Mouse (Mus musculus) adrenal gland, postnatal 25 days (tissue): ENCODE results near the gene Tpbg. TPM values are rescaled to one million over a fixed set of nuclear protein-coding genes. Genes with fewer than 3 reads are reported as not detected.

Experiments used
- total RNA-seq: library from RNA; stranded (reverse); gene quantifications from 2 replicates; pipeline ENCODE4 v1.2.3, GENCODE M21; 2021

Tpbg gene
- total RNA-seq, 1 experiment from 2014 or later: 2.9 TPM

Other genes with a start within 250 kb of the Tpbg start
- 50.9 and 63.7 TPM in 2 replicates for gene Ibtk, start 93.0 kb upstream of the Tpbg start, total RNA-seq